Mouse (Mus musculus): ENCODE data around the gene Nifk.

- TF ChIP-seq CTCF (IDR thresholded peaks at IDR 0.05; ENCODE audit: low read depth, low read length) (no peak), POLR2A (IDR thresholded peaks at IDR 0.05; ENCODE audit: borderline replicate concordance, low read depth, low read length) (no peak)
Observed at GRCm38 (mm10) chr1:118292291-118292690, 29.3 kb upstream of the Nifk start.

Data from bone marrow macrophage, adult 2 months (primary cell).